Comparison of ENCODE assay signal across 8 mouse cellular contexts in genomic region chr6:88841514-88841780, GRCm38 (mm10). TPM values are rescaled to one million over a fixed set of nuclear protein-coding genes. Genes with fewer than 3 reads are reported as not detected.
DNase-seq lines count a peak whose midpoint lies in the region; ATAC-seq and TF ChIP-seq lines count a peak whose summit lies in the region.

No protein-coding gene starts in this region.

- peak overlapping the region; percentile 90 for H3K4me2 ChIP-seq in limb, embryonic 15.5 days
- peak overlapping the region; percentile 80 for H3K4me2 ChIP-seq in stomach, postnatal 0 days (replicated peaks; ENCODE audit: low read depth)

- H3K4me1 ChIP-seq in spleen, adult 2 months (ENCODE audit: control insufficient read depth, insufficient read depth, insufficient read length) = peaks cover 8% of the 10 kb centered on the region
- H3K4me1 ChIP-seq in limb, embryonic 15.5 days = peaks cover 23% of the 10 kb centered on the region
- peaks cover 4% of the 10 kb centered on the region; the same call in 1 of the 2 replicates for H3K4me1 ChIP-seq in stomach, postnatal 0 days (replicated peaks; ENCODE audit: control insufficient read depth, insufficient read depth)

- H3K9ac ChIP-seq in limb, embryonic 15.5 days = peak overlapping the region; percentile 76
- peak overlapping the region; percentile 94 for H3K9ac ChIP-seq in stomach, postnatal 0 days (ENCODE audit: low read length)

- peaks cover 24% of the 10 kb centered on the region for H3K36me3 ChIP-seq in spleen, adult 2 months (ENCODE audit: control insufficient read depth, insufficient read depth, low read length)
- peaks cover 38% of the 10 kb centered on the region for H3K36me3 ChIP-seq in limb, embryonic 15.5 days
- H3K36me3 ChIP-seq in stomach, postnatal 0 days (ENCODE audit: control insufficient read depth, insufficient read depth, low read length) = peaks cover 5% of the 10 kb centered on the region; the same call in 1 of the 2 replicates

- no peaks in the 10 kb centered on the region for H3K27me3 ChIP-seq in spleen, adult 2 months (ENCODE audit: control insufficient read depth, insufficient read depth, low read length)
- H3K27me3 ChIP-seq in limb, embryonic 15.5 days = no peaks in the 10 kb centered on the region
- no peaks in the 10 kb centered on the region for H3K27me3 ChIP-seq in stomach, postnatal 0 days (ENCODE audit: control insufficient read depth, insufficient read depth, low read length)

- DNase-seq in cerebellum, adult 9-10 months = peak; percentile 70
- DNase-seq in cerebellum, adult 18-20 months = no peak
- no peak for DNase-seq in spleen, adult 2 months (ENCODE audit: low read depth in 1 of 2, low spot score in 2 of 2)
- no peak for DNase-seq in spleen, postnatal 36 days (ENCODE audit: low spot score in 2 of 2)
- no peak for DNase-seq in stomach, postnatal 0 days (ENCODE audit: low spot score)
- no peak for DNase-seq in gastrocnemius, postnatal 14 days
- DNase-seq in urinary bladder, postnatal 10 days (ENCODE audit: low spot score) = no peak

- ATAC-seq in limb, embryonic 15.5 days (ENCODE audit: insufficient number of reproducible peaks, low FRiP score, low TSS enrichment, low read depth) = 0 out of 2 replicates have a peak, but pooled peaks have one; percentile 1
- ATAC-seq in stomach, postnatal 0 days (ENCODE audit: low FRiP score, low TSS enrichment) = peak; percentile 23

- WGBS in spleen, adult 2 months = under 1% methylated on average over 22 of the region's 22 CpGs
- 1% methylated on average over 22 of the region's 22 CpGs for WGBS in limb, embryonic 15.5 days
- under 1% methylated on average over 22 of the region's 22 CpGs for WGBS in stomach, postnatal 0 days

- TF ChIP-seq POLR2A in spleen, adult 2 months (IDR thresholded peaks at IDR 0.05; ENCODE audit: low read depth, low read length) = no peak

- TF ChIP-seq CTCF in spleen, adult 2 months (IDR thresholded peaks at IDR 0.05; ENCODE audit: extremely low read depth, insufficient read depth, insufficient read length, insufficient replicate concordance) = no peak
- TF ChIP-seq CTCF in stomach, postnatal 0 days (IDR thresholded peaks at IDR 0.05; ENCODE audit: low read depth) = no peak

- TF ChIP-seq EP300 in stomach, postnatal 0 days (optimal IDR thresholded peaks at IDR 0.05) = no peak

- H3K9me3 ChIP-seq in limb, embryonic 15.5 days = no peaks in the 10 kb centered on the region
- H3K9me3 ChIP-seq in stomach, postnatal 0 days (ENCODE audit: control insufficient read depth, low read length) = no peaks in the 10 kb centered on the region

- intact Hi-C loops in gastrocnemius, postnatal 14 days (cut with DNase I; ENCODE audit: low total_unique reads) = no loop called here

- H3K27ac ChIP-seq in spleen, adult 2 months (ENCODE audit: insufficient read depth, low read length) = peak overlapping the region; percentile 82
- H3K27ac ChIP-seq in limb, embryonic 15.5 days = peak overlapping the region; percentile 90
- peak overlapping the region; percentile 97 for H3K27ac ChIP-seq in stomach, postnatal 0 days (replicated peaks)

- peak overlapping the region; percentile 93 for H3K4me3 ChIP-seq in spleen, adult 2 months (ENCODE audit: extremely low read depth, insufficient read depth, insufficient read length)
- peak overlapping the region; percentile 89 for H3K4me3 ChIP-seq in limb, embryonic 15.5 days
- H3K4me3 ChIP-seq in stomach, postnatal 0 days (ENCODE audit: low read depth, low read length) = peak overlapping the region; percentile 86

RNA-seq across cellular contexts. Expression of gene Abtb1, which starts 0.3 kb away (rescaled TPM):
- polyA plus RNA-seq in spleen, adult 2 months (2012; rRNA removed) = 80.8 and 103 TPM in 2 replicates
- polyA plus RNA-seq in limb, embryonic 15.5 days (2015; fragmentation: Nextera tagmentation; extraction: Ambion mirVana) = 29.9 and 33.3 TPM in 2 replicates
- polyA plus RNA-seq in stomach, postnatal 0 days (2015; fragmentation: Nextera tagmentation; extraction: Ambion mirVana) = 25.1 and 26.1 TPM in 2 replicates
- 10 to 100 TPM; 17.8 to 18.2 TPM for total RNA-seq in gastrocnemius, postnatal 14 days (2021)

RNA-seq across cellular contexts. Expression of gene Podxl2, which starts 33.4 kb away (rescaled TPM):
- polyA plus RNA-seq in spleen, adult 2 months (2012; rRNA removed) = 7.7 and 12.5 TPM in 2 replicates
- 85.6 and 88.3 TPM in 2 replicates for polyA plus RNA-seq in limb, embryonic 15.5 days (2015; fragmentation: Nextera tagmentation; extraction: Ambion mirVana)
- polyA plus RNA-seq in stomach, postnatal 0 days (2015; fragmentation: Nextera tagmentation; extraction: Ambion mirVana) = 31.4 and 38.5 TPM in 2 replicates
- total RNA-seq in gastrocnemius, postnatal 14 days (2021) = 10 to 100 TPM; 47.1 to 54.4 TPM

RNA-seq across cellular contexts. Expression of gene Mcm2, which starts 57.1 kb away (rescaled TPM):
- polyA plus RNA-seq in spleen, adult 2 months (2012; rRNA removed) = 40.3 and 57.7 TPM in 2 replicates
- 99.4 and 100 TPM in 2 replicates for polyA plus RNA-seq in limb, embryonic 15.5 days (2015; fragmentation: Nextera tagmentation; extraction: Ambion mirVana)
- polyA plus RNA-seq in stomach, postnatal 0 days (2015; fragmentation: Nextera tagmentation; extraction: Ambion mirVana) = 24.2 and 25.0 TPM in 2 replicates
- total RNA-seq in gastrocnemius, postnatal 14 days (2021) = 1 to 10 TPM; 5.5 to 9.4 TPM
